29 mouse cellular contexts compared by ENCODE assay signal in genomic region chr4:152902851-152903250, GRCm38 (mm10).
A peak's percentile ranks its signal among the peaks of the same experiment; 100 is the strongest.
DNase-seq lines count a peak whose midpoint lies in the region; ATAC-seq and TF ChIP-seq lines count a peak whose summit lies in the region.
"Had no signal": no experiment of that assay in that cellular context is flagged by ENCODE, and none has a peak within 500 bp of the region (broad histone marks: within the 10 kb centered on the region; RNA-seq: fewer than 3 reads in every experiment).

No protein-coding gene starts in this region.

- no peak overlapping the region for H3K9ac ChIP-seq in hindbrain, embryonic 11.5 days (ENCODE audit: low read depth, low read length)
- H3K9ac ChIP-seq in hindbrain, postnatal 0 days (replicated peaks; ENCODE audit: low read length): no peak overlapping the region
- H3K9ac ChIP-seq: heart, embryonic 12.5 days; kidney, embryonic 15.5 days; limb, embryonic 15.5 days; liver, embryonic 14.5 days; lung, embryonic 14.5 days had no signal

- H3K4me1 ChIP-seq in hindbrain, embryonic 11.5 days (replicated peaks; ENCODE audit: control insufficient read depth, insufficient read depth, low read length): no peaks in the 10 kb centered on the region
- H3K4me1 ChIP-seq in hindbrain, postnatal 0 days (ENCODE audit: insufficient read depth, low read length): peaks cover 5% of the 10 kb centered on the region; the same call in 1 of the 2 replicates
- H3K4me1 ChIP-seq: embryonic facial prominence, embryonic 10.5 days; limb, embryonic 15.5 days had no signal

- no peak for TF ChIP-seq CTCF in hindbrain, postnatal 0 days (IDR thresholded peaks at IDR 0.05; ENCODE audit: low read depth)

- H3K27me3 ChIP-seq in hindbrain, embryonic 11.5 days (ENCODE audit: control insufficient read depth, insufficient read depth, low read length): no peaks in the 10 kb centered on the region
- no peaks in the 10 kb centered on the region for H3K27me3 ChIP-seq in hindbrain, postnatal 0 days (ENCODE audit: insufficient read depth, low read length)
- H3K27me3 ChIP-seq: kidney, embryonic 15.5 days; limb, embryonic 15.5 days had no signal

- 71% methylated on average over 11 of the region's 11 CpGs for WGBS in hindbrain, embryonic 11.5 days
- 39% methylated on average over 11 of the region's 11 CpGs for WGBS in hindbrain, postnatal 0 days

- no peaks in the 10 kb centered on the region for H3K9me3 ChIP-seq in hindbrain, embryonic 11.5 days (ENCODE audit: control insufficient read depth, low read length)
- H3K9me3 ChIP-seq in hindbrain, postnatal 0 days (ENCODE audit: low read length): no peaks in the 10 kb centered on the region
- H3K9me3 ChIP-seq: embryonic facial prominence, embryonic 10.5 days; forebrain, embryonic 10.5 days; heart, embryonic 12.5 days; kidney, embryonic 15.5 days; limb, embryonic 15.5 days had no signal

- intact Hi-C loops in left cerebral cortex, postnatal 4 days (cut with DNase I): no loop called here

- H3K27ac ChIP-seq in hindbrain, embryonic 11.5 days (ENCODE audit: low read depth, low read length): 0 out of 2 replicates have a peak overlapping the region, but pooled peaks have one; percentile 24
- 0 out of 2 replicates have a peak overlapping the region, but pooled peaks have one; percentile 29 for H3K27ac ChIP-seq in hindbrain, postnatal 0 days
- H3K27ac ChIP-seq: embryonic facial prominence, embryonic 10.5 days; forebrain, embryonic 10.5 days; kidney, embryonic 15.5 days; left cerebral cortex, adult 2 months; limb, embryonic 15.5 days; liver, embryonic 14.5 days had no signal

- ATAC-seq in hindbrain, embryonic 11.5 days (ENCODE audit: low FRiP score): no peak
- peak; percentile 44 for ATAC-seq in hindbrain, postnatal 0 days
- ATAC-seq: CD4-positive, CD25-positive, alpha-beta regulatory T cell, adult 4 months; forebrain, embryonic 16.5 days had no signal

- H3K4me3 ChIP-seq in hindbrain, embryonic 11.5 days (ENCODE audit: low read depth, low read length): no peak overlapping the region
- H3K4me3 ChIP-seq in hindbrain, postnatal 0 days (ENCODE audit: low read length): no peak overlapping the region
- H3K4me3 ChIP-seq: embryonic facial prominence, embryonic 10.5 days; forebrain, embryonic 10.5 days; heart, embryonic 12.5 days; kidney, embryonic 15.5 days; left cerebral cortex, adult 2 months; limb, embryonic 15.5 days had no signal

- H3K36me3 ChIP-seq in hindbrain, embryonic 11.5 days (ENCODE audit: control insufficient read depth, insufficient read depth, low read length): no peaks in the 10 kb centered on the region
- no peaks in the 10 kb centered on the region for H3K36me3 ChIP-seq in hindbrain, postnatal 0 days (ENCODE audit: insufficient read depth, low read length)
- H3K36me3 ChIP-seq: embryonic facial prominence, embryonic 10.5 days; forebrain, embryonic 10.5 days; heart, embryonic 12.5 days; kidney, embryonic 15.5 days; limb, embryonic 15.5 days had no signal

- DNase-seq in left cerebral cortex, postnatal 4 days: peak; percentile 57
- DNase-seq in left cerebral cortex, adult 18-20 months (ENCODE audit: low spot score in 2 of 2): no peak
- DNase-seq in hindbrain, embryonic 11.5 days (ENCODE audit: low spot score): no peak
- DNase-seq in hindbrain, postnatal 0 days (ENCODE audit: low spot score): peak; percentile 63
- DNase-seq in retina, embryonic 14.5 days (ENCODE audit: low spot score): peak; percentile 43
- DNase-seq in heart, adult 18-20 months: no peak
- no peak for DNase-seq in lung, postnatal 25 days (ENCODE audit: low spot score)
- DNase-seq: adrenal gland, postnatal 25 days; cerebellum, adult 9-10 months; gastrocnemius, postnatal 14 days; heart, adult 11 months; heart, postnatal 10 days; kidney, adult 11 months; kidney, postnatal 4 days; layer of hippocampus, adult 9-11 months; lung, embryonic 14.5 days; lung, postnatal 36 days; right cerebral cortex, adult 18-20 months; right cerebral cortex, postnatal 4 days; thymus, adult 2 months had no signal

- H3K4me2 ChIP-seq in hindbrain, embryonic 11.5 days (replicated peaks; ENCODE audit: low read depth, low read length): no peak overlapping the region
- H3K4me2 ChIP-seq in hindbrain, postnatal 0 days (ENCODE audit: low read depth, low read length): no peak overlapping the region
- H3K4me2 ChIP-seq: heart, embryonic 12.5 days; kidney, embryonic 15.5 days; limb, embryonic 15.5 days; lung, embryonic 14.5 days had no signal

Comparison
In these comparisons a context has a peak if more than half of its experiments do, and no peak if none do; other contexts are left out.
1. DNase-seq: peak in left cerebral cortex, postnatal 4 days (single experiment), hindbrain, postnatal 0 days (single experiment) and retina, embryonic 14.5 days (single experiment); none in left cerebral cortex, adult 18-20 months (0 of 2), hindbrain, embryonic 11.5 days (single experiment), heart, adult 18-20 months (0 of 2) and lung, postnatal 25 days (single experiment).